Mouse (Mus musculus) hindbrain, postnatal 0 days (tissue): ENCODE measurements at regions not wholly inside any gene's neighbourhood (a gene's known extent, or its start where the extent isn't known, plus 50 kb on each side); places are given as distances from the start of the nearest gene placed in this dataset.
A peak's percentile ranks its signal among the peaks of the same experiment; 100 is the strongest.

Source experiments
- ATAC-seq: fragments of 200-750 bp; cut with Nextera tagmentation; 2 replicates; pipeline ENCODE4 v1.8.0; 2017; ENCODE audit warnings: mild to moderate bottlenecking, moderate TSS enrichment, moderate library complexity
- DNase-seq: peaks from one replicate; pipeline ENCODE4 v3.0.0-alpha.2; 2015; ENCODE audit warnings: low spot score
- H3K27ac ChIP-seq: fragments of 300-500 bp; sonication (generic); 2 replicates; pipeline ENCODE4 v1.5.1; 2014; ENCODE audit warnings: mild to moderate bottlenecking
- H3K27me3 ChIP-seq: fragments of 300-500 bp; sonication (generic); 2 replicates; pipeline ENCODE4 v1.6.1; 2014; ENCODE audit warnings: low read length, mixed read lengths; ENCODE audit not compliant: insufficient read depth
- H3K36me3 ChIP-seq: fragments of 300-500 bp; sonication (generic); 2 replicates; pipeline ENCODE4 v1.6.1; 2014; ENCODE audit warnings: low read length, mixed read lengths; ENCODE audit not compliant: insufficient read depth
- H3K4me1 ChIP-seq: fragments of 300-500 bp; sonication (generic); 2 replicates; pipeline ENCODE4 v1.6.1; 2014; ENCODE audit warnings: antibody characterized with exemption, low read length, mixed read lengths; ENCODE audit not compliant: insufficient read depth
- H3K4me2 ChIP-seq: fragments of 300-500 bp; sonication (generic); 2 replicates; pipeline ENCODE4 v1.6.1; 2014; ENCODE audit warnings: low read depth, mild to moderate bottlenecking, low read length, moderate library complexity, mixed read lengths
- H3K4me3 ChIP-seq: fragments of 300-500 bp; sonication (generic); 2 replicates; pipeline ENCODE4 v1.5.1; 2014; ENCODE audit warnings: low read length
- H3K9ac ChIP-seq: fragments of 300-500 bp; sonication (generic); replicated peaks from 2 replicates; pipeline ENCODE4 v1.6.1; 2014; ENCODE audit warnings: mild to moderate bottlenecking, low read length, moderate library complexity, mixed read lengths
- H3K9me3 ChIP-seq: fragments of 300-500 bp; sonication (generic); 2 replicates; pipeline ENCODE4 v1.6.1; 2016; ENCODE audit warnings: low read length, mixed read lengths
- CTCF ChIP-seq: IDR thresholded peaks from 2 replicates; pipeline ENCODE4 v1.5.1; 2016; ENCODE audit warnings: antibody characterized with exemption, control low read depth, low read depth
- WGBS: fragments of 180-500 bp; shearing (Covaris S2); extraction: QIAGEN DNeasy Blood & Tissue Kit; methylation state at CpG from one replicate; pipeline ENCODE4 v1.1.7; 2014; 5-methylcytosine and 5-hydroxymethylcytosine counted together

GRCm38 (mm10) chr9:82484341-82484740 lies 345.0 kb upstream of the Irak1bp1 start:
- ATAC-seq = no peak
- no peak overlapping the region for H3K4me2 ChIP-seq
- no peak overlapping the region for H3K4me3 ChIP-seq
- no peak overlapping the region for H3K9ac ChIP-seq
- no peak for DNase-seq
- no peaks in the 10 kb centered on the region for H3K9me3 ChIP-seq
- H3K4me1 ChIP-seq = no peaks in the 10 kb centered on the region
- no peaks in the 10 kb centered on the region for H3K36me3 ChIP-seq
- H3K27ac ChIP-seq = no peak overlapping the region
- TF ChIP-seq CTCF = no peak
- no peaks in the 10 kb centered on the region for H3K27me3 ChIP-seq
- 65% methylated on average over 1 of the region's 1 CpGs for WGBS

GRCm38 (mm10) chr9:82493440-82493839 lies 335.9 kb upstream of the Irak1bp1 start:
- Histone ChIP-seq H3K4me3 (no peak overlapping the region), H3K4me1 (no peaks in the 10 kb centered on the region), H3K36me3 (no peaks in the 10 kb centered on the region), H3K9ac (no peak overlapping the region), H3K9me3 (no peaks in the 10 kb centered on the region), H3K4me2 (no peak overlapping the region), H3K27ac (no peak overlapping the region), H3K27me3 (no peaks in the 10 kb centered on the region)
- no peak for TF ChIP-seq CTCF
- ATAC-seq (no peak), DNase-seq (no peak)

GRCm38 (mm10) chr9:82510014-82510413 lies 319.3 kb upstream of the Irak1bp1 start:
- no peaks in the 10 kb centered on the region for H3K36me3 ChIP-seq
- H3K4me2 ChIP-seq = no peak overlapping the region
- H3K9ac ChIP-seq = no peak overlapping the region
- H3K4me3 ChIP-seq = no peak overlapping the region
- ATAC-seq (no peak), DNase-seq (peak; percentile 47)
- no peaks in the 10 kb centered on the region for H3K27me3 ChIP-seq
- no peaks in the 10 kb centered on the region for H3K9me3 ChIP-seq
- no peak overlapping the region for H3K27ac ChIP-seq
- 10% methylated on average over 2 of the region's 2 CpGs for WGBS
- no peaks in the 10 kb centered on the region for H3K4me1 ChIP-seq
- TF ChIP-seq CTCF = no peak

GRCm38 (mm10) chr9:82518993-82519392 lies 310.3 kb upstream of the Irak1bp1 start:
- H3K9ac ChIP-seq = no peak overlapping the region
- H3K9me3 ChIP-seq = no peaks in the 10 kb centered on the region
- H3K36me3 ChIP-seq = no peaks in the 10 kb centered on the region
- H3K27ac ChIP-seq = no peak overlapping the region
- no peaks in the 10 kb centered on the region for H3K27me3 ChIP-seq
- H3K4me3 ChIP-seq = no peak overlapping the region
- H3K4me2 ChIP-seq = no peak overlapping the region
- H3K4me1 ChIP-seq = no peaks in the 10 kb centered on the region
- ATAC-seq (no peak), DNase-seq (no peak)
- no peak for TF ChIP-seq CTCF
- WGBS = 32% methylated on average over 1 of the region's 1 CpGs

GRCm38 (mm10) chr9:82527867-82528385 lies 301.4 kb upstream of the Irak1bp1 start:
- Histone ChIP-seq H3K4me2 (no peak overlapping the region), H3K4me3 (no peak overlapping the region), H3K9me3 (no peaks in the 10 kb centered on the region), H3K27me3 (no peaks in the 10 kb centered on the region), H3K4me1 (no peaks in the 10 kb centered on the region), H3K9ac (no peak overlapping the region), H3K27ac (no peak overlapping the region), H3K36me3 (no peaks in the 10 kb centered on the region)
- TF ChIP-seq CTCF = no peak
- WGBS = 55% methylated on average over 8 of the region's 8 CpGs
- ATAC-seq = no peak
- DNase-seq = peak; percentile 22

GRCm38 (mm10) chr9:82552726-82553125 lies 276.6 kb upstream of the Irak1bp1 start:
- no peak overlapping the region for H3K27ac ChIP-seq
- no peak for ATAC-seq
- no peaks in the 10 kb centered on the region for H3K9me3 ChIP-seq
- no peak for DNase-seq
- no peaks in the 10 kb centered on the region for H3K4me1 ChIP-seq
- no peaks in the 10 kb centered on the region for H3K36me3 ChIP-seq
- H3K27me3 ChIP-seq = no peaks in the 10 kb centered on the region
- 77% methylated on average over 6 of the region's 6 CpGs for WGBS
- TF ChIP-seq CTCF = no peak
- no peak overlapping the region for H3K4me2 ChIP-seq
- no peak overlapping the region for H3K4me3 ChIP-seq
- no peak overlapping the region for H3K9ac ChIP-seq

GRCm38 (mm10) chr9:82553213-82553612 lies 276.1 kb upstream of the Irak1bp1 start:
- H3K27ac ChIP-seq = no peak overlapping the region
- 61% methylated on average over 3 of the region's 3 CpGs for whole genome bisulfite sequencing
- TF ChIP-seq CTCF = no peak
- no peaks in the 10 kb centered on the region for H3K9me3 ChIP-seq
- peak; percentile 2 for DNase-seq
- H3K9ac ChIP-seq = no peak overlapping the region
- no peaks in the 10 kb centered on the region for H3K4me1 ChIP-seq
- no peak overlapping the region for H3K4me3 ChIP-seq
- H3K36me3 ChIP-seq = no peaks in the 10 kb centered on the region
- no peak for ATAC-seq
- no peaks in the 10 kb centered on the region for H3K27me3 ChIP-seq
- H3K4me2 ChIP-seq = no peak overlapping the region
